Mouse (Mus musculus) cerebellum, postnatal 36 days (tissue): ENCODE results near the gene Thsd7a.

Experiments
- DNase-seq, 2 experiments: peaks; one replicate each; pipeline ENCODE4 v3.0.0; 2021 to 2022; ENCODE audit warnings: mixed read lengths in 2 of 2

Gene Thsd7a

DNA sequence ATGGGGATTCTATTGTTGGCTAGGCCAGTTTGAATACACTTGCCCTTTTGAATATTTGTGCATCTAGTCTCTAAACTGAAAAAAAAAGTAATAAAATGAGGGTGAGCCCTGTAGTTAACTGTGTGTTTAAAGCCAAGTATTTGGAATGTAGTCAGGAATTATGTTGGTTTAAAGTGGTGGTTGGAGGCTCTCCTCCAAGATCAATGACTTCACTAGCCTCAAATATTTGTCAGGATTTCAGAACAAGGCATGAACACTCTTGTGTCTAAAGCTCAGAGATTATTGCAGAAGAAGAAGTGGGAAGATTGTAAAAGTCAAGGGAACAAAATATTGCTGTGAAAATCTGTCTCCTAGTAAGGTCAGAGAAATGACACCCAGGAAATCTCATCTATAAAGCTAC is 249.3 kb downstream of the Thsd7a start:
- DNase-seq, result no peak

GRCm38 (mm10) chr6:12493571-12493970 is 255.6 kb downstream of the Thsd7a start:
- no peak for DNase-seq

GRCm38 (mm10) chr6:12488882-12489281 is 260.3 kb downstream of the Thsd7a start:
- DNase-seq, result no peak

GRCm38 (mm10) chr6:12481527-12482163 is 267.6 kb downstream of the Thsd7a start:
- no peak for DNase-seq

GRCm38 (mm10) chr6:12478359-12478758 is 270.9 kb downstream of the Thsd7a start:
- DNase-seq, result no peak

DNA sequence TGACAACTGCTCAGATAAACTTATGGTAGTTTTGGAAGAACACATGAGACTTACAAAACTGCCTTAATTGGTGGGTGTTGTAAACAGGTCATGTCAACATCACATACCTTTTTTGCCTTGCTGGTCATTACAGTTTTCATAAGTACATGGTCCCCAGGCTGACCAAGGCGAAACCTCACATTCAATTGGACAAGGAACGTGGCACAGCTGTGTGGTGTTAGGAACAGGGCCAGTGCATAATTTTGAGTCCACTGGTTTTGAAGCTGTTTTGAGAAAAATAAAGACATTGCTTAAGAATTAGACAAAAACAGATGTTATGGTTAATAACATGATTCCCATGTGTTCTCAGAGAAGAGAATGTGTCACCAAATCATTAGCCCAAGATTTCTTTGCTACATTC is 278.3 kb downstream of the Thsd7a start:
- no peak for DNase-seq

DNA sequence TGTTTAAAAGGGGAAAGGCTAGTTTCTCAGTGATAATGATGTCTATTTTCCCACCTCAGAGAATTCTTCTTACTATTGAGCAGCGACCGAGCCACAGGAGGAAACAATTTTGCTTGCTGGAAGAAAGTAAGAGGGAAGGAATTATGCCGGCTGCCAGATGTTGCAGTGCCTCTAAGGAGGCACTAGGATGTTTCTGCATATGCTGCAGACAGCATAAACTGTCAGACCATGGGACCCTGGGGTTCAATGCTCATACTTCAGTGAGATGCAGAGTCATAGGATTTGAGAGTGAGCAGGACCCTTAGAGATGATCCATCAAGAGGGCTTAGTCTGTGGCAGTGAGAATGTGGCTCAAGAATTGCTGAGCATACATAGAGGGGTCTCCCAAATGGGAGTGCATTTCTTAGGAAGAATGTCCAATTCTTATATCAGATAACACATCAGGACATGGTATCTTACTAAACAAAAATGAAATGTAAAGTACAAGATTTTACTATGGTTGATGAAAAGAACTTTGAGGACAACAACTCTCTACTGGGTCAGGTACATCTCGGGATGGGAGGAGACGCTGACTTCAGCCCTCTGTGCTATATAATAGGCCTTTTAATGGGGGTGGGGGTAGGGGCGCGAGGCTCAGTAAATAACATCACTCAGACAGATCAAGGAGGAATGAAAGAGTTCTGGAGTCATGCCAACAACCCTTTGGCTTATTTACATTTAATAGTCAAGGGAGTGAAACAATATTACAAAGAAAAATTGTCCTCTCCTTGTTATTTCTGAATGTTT is 281.7 kb downstream of the Thsd7a start:
- DNase-seq, result no peak

DNA sequence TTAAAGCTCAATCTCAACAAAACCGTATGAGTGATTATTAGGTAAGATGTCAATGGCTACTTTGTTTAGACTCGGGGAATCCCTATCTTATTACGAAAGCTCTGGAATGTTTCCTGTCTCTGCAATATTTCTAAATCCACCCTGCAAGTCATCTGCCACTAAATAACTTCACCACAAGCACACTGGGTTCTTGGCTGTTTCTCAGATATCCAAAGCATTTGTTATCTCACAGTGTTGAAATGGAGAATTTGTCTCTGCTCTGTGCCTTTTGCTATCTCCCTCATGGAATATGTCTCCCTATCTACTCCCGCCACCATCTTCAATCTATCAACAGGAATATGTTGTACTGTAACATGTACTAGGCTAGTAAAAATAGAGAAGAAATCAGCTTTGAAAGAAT is 290.4 kb downstream of the Thsd7a start:
- no peak for DNase-seq

DNA sequence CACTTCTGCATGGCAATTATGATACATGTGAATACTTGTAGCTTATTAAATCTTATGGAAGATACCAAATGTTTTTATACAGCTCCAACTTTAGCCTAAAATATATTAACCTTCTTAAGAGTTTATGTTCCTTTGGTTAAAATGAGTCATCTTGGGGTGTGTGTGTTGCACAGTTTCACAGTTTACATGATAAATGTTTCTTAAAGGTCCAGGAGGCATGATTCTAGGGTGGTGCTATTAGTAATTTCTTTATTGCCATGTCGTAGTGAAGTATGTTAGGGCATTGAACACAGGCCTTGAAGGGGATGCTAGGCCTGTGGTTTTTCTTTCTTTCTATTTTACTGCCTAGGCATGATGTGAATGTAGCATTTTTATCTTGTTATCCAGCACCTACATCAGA is 291.8 kb downstream of the Thsd7a start:
- DNase-seq, result no peak

DNA sequence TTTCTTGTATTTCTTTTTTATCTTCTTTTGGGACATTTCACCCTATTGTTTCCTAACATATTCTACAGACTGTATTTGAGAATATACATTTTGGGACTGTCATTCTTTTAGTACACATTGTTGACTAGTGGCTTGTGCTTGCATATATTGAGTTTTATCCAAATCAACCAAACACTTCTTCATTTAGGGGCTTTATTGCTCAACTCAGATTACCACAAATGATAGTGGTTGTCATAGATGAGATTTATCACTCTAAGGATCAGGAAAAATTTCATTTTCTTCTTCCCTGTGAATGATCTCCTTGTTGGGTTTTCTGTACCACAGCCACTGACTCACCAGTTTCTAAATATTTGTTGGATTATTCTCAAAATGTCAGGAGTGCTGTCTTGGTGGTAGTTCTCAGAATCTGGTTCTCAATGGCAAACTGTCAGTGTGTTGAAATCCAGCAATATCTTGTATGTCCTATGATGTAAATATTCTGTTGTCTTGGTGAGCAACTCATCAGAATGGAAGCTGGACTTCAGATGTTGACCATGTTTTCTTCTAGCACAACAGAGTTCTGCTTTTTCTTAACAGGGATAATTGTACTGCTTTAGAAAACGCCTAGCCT is 294.2 kb downstream of the Thsd7a start:
- DNase-seq, result no peak

DNA sequence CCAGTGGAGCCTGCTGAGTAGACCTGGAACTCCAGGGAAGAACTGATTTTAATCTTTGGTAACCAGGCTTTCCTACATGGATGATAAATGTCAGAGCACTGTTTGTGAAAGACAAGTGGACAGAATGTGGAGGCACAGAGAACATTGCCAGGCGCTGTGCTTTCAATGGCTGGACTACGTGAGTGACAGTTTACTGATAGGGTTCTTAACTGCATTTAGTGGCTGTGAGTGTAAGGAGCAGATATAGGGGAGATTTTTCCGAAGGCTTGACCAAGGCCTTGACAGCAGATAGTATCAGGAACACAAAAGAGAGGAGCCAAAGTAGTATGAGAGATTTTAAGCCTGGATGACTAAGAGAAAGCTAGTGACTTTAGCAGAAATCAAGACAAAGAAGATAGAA is 295.1 kb downstream of the Thsd7a start:
- DNase-seq, result no peak

DNA sequence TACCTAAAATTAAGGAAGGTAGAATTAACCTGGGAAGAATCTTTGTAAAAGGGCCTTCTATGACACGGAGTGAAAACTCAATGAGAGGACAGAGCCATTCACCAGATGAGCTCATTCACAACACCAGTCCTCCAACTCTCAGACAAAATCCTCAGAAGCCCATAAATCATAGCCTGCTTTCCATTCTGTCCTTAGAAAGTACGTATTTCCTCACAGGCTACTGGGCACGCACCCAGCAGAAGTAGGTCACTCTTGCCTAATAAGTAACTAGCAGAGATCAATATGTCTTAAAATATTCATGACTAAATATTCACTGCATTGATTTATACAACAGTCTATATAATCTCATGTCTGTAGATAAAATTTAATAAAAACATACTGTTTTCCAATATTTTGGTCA is 300.4 kb downstream of the Thsd7a start:
- DNase-seq, result no peak

GRCm38 (mm10) chr6:12445486-12445885 is 303.7 kb downstream of the Thsd7a start:
- no peak for DNase-seq

- no peak for DNase-seq
These were observed 309.6 kb downstream of the Thsd7a start for GRCm38 (mm10) chr6:12439561-12439960.

GRCm38 (mm10) chr6:12419070-12419469 is 330.1 kb downstream of the Thsd7a start:
- no peak for DNase-seq

- no peak for DNase-seq
These were observed 332.2 kb downstream of the Thsd7a start for GRCm38 (mm10) chr6:12416976-12417375.

GRCm38 (mm10) chr6:12404441-12404840 is 344.8 kb downstream of the Thsd7a start:
- DNase-seq, result no peak

DNA sequence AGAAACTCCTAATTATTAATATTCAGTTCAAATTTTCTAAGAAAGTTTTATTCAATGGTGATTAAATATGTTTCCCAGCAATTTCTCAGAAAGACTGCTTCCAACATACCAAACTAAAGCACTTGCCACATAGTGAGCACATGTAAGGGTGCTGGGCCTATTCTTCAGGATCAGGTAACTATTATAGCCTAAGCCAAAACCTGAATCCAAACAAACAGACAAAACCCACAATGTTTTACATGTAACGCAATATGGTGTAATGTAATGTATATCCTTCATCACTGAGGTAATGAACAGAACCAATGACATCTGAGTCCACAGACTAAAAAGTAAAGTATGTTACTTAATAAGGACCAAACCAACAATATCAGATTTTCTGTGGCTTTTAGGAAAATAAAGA is 346.2 kb downstream of the Thsd7a start:
- DNase-seq, result no peak

DNA sequence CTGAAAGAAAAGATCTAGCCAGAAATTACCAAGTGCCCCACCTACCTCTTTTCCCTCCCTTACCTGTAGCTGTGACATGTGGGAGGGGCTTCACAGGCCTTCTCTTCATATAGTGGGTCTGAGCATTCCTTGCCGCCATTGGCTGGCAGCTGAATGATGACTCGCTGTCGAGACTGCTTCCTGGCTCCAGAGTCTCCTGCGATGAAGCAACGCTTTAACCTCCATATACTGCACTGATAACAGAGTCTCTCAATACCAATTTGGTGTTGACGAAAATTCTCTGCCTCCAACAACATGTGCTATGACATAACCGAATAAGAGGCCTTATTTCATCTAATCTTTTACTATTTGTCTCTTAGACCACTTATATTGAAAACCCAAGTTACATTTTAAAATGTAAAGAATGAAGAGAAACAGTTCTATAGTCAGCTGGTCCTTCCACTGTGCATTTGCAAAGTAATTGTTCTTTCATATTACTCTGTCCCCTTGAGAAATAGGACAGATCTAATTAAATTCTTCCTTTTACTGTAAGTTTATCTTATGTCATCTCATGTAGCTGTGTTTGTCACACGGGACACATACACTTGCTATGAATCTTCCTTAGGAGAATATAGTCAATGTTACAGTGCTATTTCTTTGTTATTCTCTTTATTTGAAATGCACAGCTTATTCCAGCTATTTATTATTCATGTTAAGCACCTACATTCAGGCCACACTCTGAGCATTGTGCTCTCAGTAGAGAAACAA is 351.3 kb downstream of the Thsd7a start:
- no peak for DNase-seq

- DNase-seq, result no peak
These were observed 355.4 kb downstream of the Thsd7a start for GRCm38 (mm10) chr6:12393574-12394380.

DNA sequence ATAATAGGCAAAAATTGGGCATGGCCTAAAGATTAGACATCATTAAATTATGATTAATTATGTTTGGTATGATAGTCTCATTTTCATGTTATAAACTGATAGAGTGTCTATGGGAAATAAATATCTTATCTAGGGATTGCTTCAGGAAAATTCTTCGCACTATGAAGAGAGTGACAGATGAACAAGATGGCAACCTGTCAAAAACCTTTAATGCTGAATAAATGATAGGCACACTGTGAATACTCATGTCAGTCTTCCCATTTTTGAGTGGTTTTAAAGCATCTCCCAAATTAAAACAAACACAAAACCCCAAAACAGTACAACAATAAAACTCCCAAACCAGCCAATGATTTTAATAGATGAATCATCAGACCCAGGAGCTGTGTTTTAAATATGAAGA is 362.5 kb downstream of the Thsd7a start:
- DNase-seq, result no peak

- no peak for DNase-seq
These were observed 363.6 kb downstream of the Thsd7a start for GRCm38 (mm10) chr6:12385591-12385990.
